Mouse (Mus musculus) megakaryocyte, adult 5-6 weeks (primary cell): ENCODE data around the gene Caskin1. TPM values are rescaled to one million over a fixed set of nuclear protein-coding genes. Genes with fewer than 3 reads are reported as not detected.

Experiments used
- ATAC-seq: 2 replicates; pipeline ENCODE4 v1.8.0; 2016; ENCODE audit warnings: mild to moderate bottlenecking, inconsistent platforms; ENCODE audit not compliant: poor library complexity, severe bottlenecking
- total RNA-seq, 2 experiments: library from RNA; stranded (forward) in 1 of 2; stranded (reverse) in 1 of 2; fragments of 153-499, 151-499 nt in 1 of 2; fragments of 221-1000, 200-1000 nt in 1 of 2; gene quantifications; 2 replicates each; pipeline versions ENCODE4 v1.2.3 to v1.2.4; 2015 to 2017

The Caskin1 gene
- total RNA-seq, 2 experiments from 2014 or later: not detected

- ATAC-seq: no peak
These were observed 17.5 kb upstream of the Caskin1 start for GRCm38 (mm10) chr17:24470701-24471527.

GRCm38 (mm10) chr17:24472512-24472911 is 15.9 kb upstream of the Caskin1 start:
- ATAC-seq: no peak

GRCm38 (mm10) chr17:24473612-24474275 is 14.7 kb upstream of the Caskin1 start, which contains the start of gene Bricd5:
Bricd5 (plus strand) TSS chr17:24473884.
- ATAC-seq: no peak

GRCm38 (mm10) chr17:24474557-24474956 is 13.8 kb upstream of the Caskin1 start:
- ATAC-seq: no peak

GRCm38 (mm10) chr17:24475586-24475985 is 12.8 kb upstream of the Caskin1 start:
- no peak for ATAC-seq

- ATAC-seq: no peak
These were observed 12.2 kb upstream of the Caskin1 start for GRCm38 (mm10) chr17:24476022-24476776.

GRCm38 (mm10) chr17:24477053-24477984 is 11.1 kb upstream of the Caskin1 start:
- peak; percentile 49 for ATAC-seq

- ATAC-seq: no peak
These were observed 10.3 kb upstream of the Caskin1 start for GRCm38 (mm10) chr17:24477985-24478600.

GRCm38 (mm10) chr17:24478663-24479380 is 9.6 kb upstream of the Caskin1 start, which contains the start of gene Mlst8:
Mlst8 (minus strand) TSS chr17:24479078.
- peak; percentile 91 for ATAC-seq

- no peak for ATAC-seq
These were observed 9.0 kb upstream of the Caskin1 start for GRCm38 (mm10) chr17:24479431-24479830.

- ATAC-seq: no peak
These were observed 8.1 kb upstream of the Caskin1 start for GRCm38 (mm10) chr17:24480201-24480826.

- ATAC-seq: no peak
These were observed 7.2 kb upstream of the Caskin1 start for GRCm38 (mm10) chr17:24481027-24481815.

- ATAC-seq: no peak
These were observed 4.9 kb upstream of the Caskin1 start for GRCm38 (mm10) chr17:24483495-24483894.

- no peak for ATAC-seq
These were observed 3.1 kb upstream of the Caskin1 start for GRCm38 (mm10) chr17:24485090-24485860.

- ATAC-seq: peak; percentile 63
These were observed 362 bp downstream of the Caskin1 start for GRCm38 (mm10) chr17:24488662-24489264.

GRCm38 (mm10) chr17:24489265-24490030 is 1.0 kb downstream of the Caskin1 start:
- ATAC-seq: no peak
